Mouse (Mus musculus): ENCODE results near the gene Pou2af1.

GRCm38 (mm10) chr9:51180621-51181020 lies 32.9 kb upstream of the Pou2af1 start:
- TF ChIP-seq CTCF (IDR thresholded peaks at IDR 0.05): no peak
- no peak for TF ChIP-seq EP300 (IDR thresholded peaks at IDR 0.05)
